Mouse (Mus musculus): ENCODE data around the gene Chchd3. TPM values are rescaled to one million over a fixed set of nuclear protein-coding genes. Genes with fewer than 3 reads are reported as not detected.

The Chchd3 gene
- polyA plus RNA-seq, 1 experiment from 2014 or later = 164 TPM

- no peak for ATAC-seq (ENCODE audit: extremely low read depth, insufficient number of reproducible peaks, low FRiP score, low TSS enrichment)
- WGBS = 95% methylated on average over 1 of the region's 1 CpGs
- H3K9ac ChIP-seq = no peak overlapping the region
Observed at GRCm38 (mm10) chr6:32749821-32750220, 310.2 kb downstream of the Chchd3 start.

GRCm38 (mm10) chr6:32748777-32749176 lies 311.3 kb downstream of the Chchd3 start:
- 84% methylated on average over 6 of the region's 6 CpGs for WGBS
- Histone ChIP-seq H3K4me3 (no peak overlapping the region), H3K9me3 (0 out of 2 replicates have a peak, but pooled peaks cover 2% of the 10 kb centered on the region)

More at GRCm38 (mm10) chr6:32749821-32750220, 310.2 kb downstream of the Chchd3 start:
- no peaks in the 10 kb centered on the region for H3K4me1 ChIP-seq
- no peak overlapping the region for H3K4me3 ChIP-seq
- H3K27ac ChIP-seq (replicated peaks) = no peak overlapping the region
- no peak overlapping the region for H3K4me2 ChIP-seq
- no peaks in the 10 kb centered on the region for H3K36me3 ChIP-seq
- H3K9me3 ChIP-seq = 0 out of 2 replicates have a peak, but pooled peaks cover 2% of the 10 kb centered on the region
- H3K27me3 ChIP-seq (replicated peaks) = no peaks in the 10 kb centered on the region

GRCm38 (mm10) chr6:32747333-32747732 lies 312.7 kb downstream of the Chchd3 start:
- no peak overlapping the region for H3K4me3 ChIP-seq
- no peak overlapping the region for H3K4me2 ChIP-seq

More at GRCm38 (mm10) chr6:32748777-32749176, 311.3 kb downstream of the Chchd3 start:
- H3K9ac ChIP-seq = no peak overlapping the region
- no peaks in the 10 kb centered on the region for H3K27me3 ChIP-seq (replicated peaks)
- no peaks in the 10 kb centered on the region for H3K36me3 ChIP-seq
- no peak for ATAC-seq (ENCODE audit: extremely low read depth, insufficient number of reproducible peaks, low FRiP score, low TSS enrichment)
- H3K4me1 ChIP-seq = no peaks in the 10 kb centered on the region
- H3K27ac ChIP-seq (replicated peaks) = no peak overlapping the region
- H3K4me2 ChIP-seq = no peak overlapping the region

More at GRCm38 (mm10) chr6:32747333-32747732, 312.7 kb downstream of the Chchd3 start:
- H3K36me3 ChIP-seq = no peaks in the 10 kb centered on the region
- H3K9ac ChIP-seq = no peak overlapping the region
- 0 out of 2 replicates have a peak, but pooled peaks cover 2% of the 10 kb centered on the region for H3K9me3 ChIP-seq
- WGBS = 71% methylated on average over 2 of the region's 2 CpGs
- no peak for ATAC-seq (ENCODE audit: extremely low read depth, insufficient number of reproducible peaks, low FRiP score, low TSS enrichment)
- H3K27ac ChIP-seq (replicated peaks) = no peak overlapping the region
- no peaks in the 10 kb centered on the region for H3K27me3 ChIP-seq (replicated peaks)
- no peaks in the 10 kb centered on the region for H3K4me1 ChIP-seq

Other genes with a start within 250 kb of the Chchd3 start
- 31.3 and 34.0 TPM in 2 replicates for gene Exoc4, start 188.8 kb upstream of the Chchd3 start, polyA plus RNA-seq (2015; fragmentation: Nextera tagmentation; extraction: Ambion mirVana)

Data from heart, embryonic 13.5 days (tissue).